Mouse (Mus musculus) hindbrain, embryonic 15.5 days (tissue): ENCODE measurements around the gene Fkbp1a. TPM values are rescaled to one million over a fixed set of nuclear protein-coding genes. Genes with fewer than 3 reads are reported as not detected.

Source experiments
- ATAC-seq: fragments of 200-750 bp; cut with Nextera tagmentation; 2 replicates; pipeline ENCODE4 v1.8.0; 2017; ENCODE audit warnings: low read depth, moderate number of reproducible peaks, moderate TSS enrichment; ENCODE audit not compliant: low FRiP score
- H3K27ac ChIP-seq: fragments of 300-500 bp; sonication (generic); replicated peaks from 2 replicates; pipeline ENCODE4 v1.5.1; 2015; ENCODE audit warnings: mild to moderate bottlenecking, inconsistent platforms
- H3K27me3 ChIP-seq: fragments of 300-500 bp; sonication (generic); 2 replicates; pipeline ENCODE4 v1.6.1; 2015; ENCODE audit warnings: control low read depth, inconsistent platforms
- H3K36me3 ChIP-seq: fragments of 300-500 bp; sonication (generic); 2 replicates; pipeline ENCODE4 v1.6.1; 2015; ENCODE audit warnings: control low read depth, inconsistent platforms
- H3K4me1 ChIP-seq: fragments of 300-500 bp; sonication (generic); replicated peaks from 2 replicates; pipeline ENCODE4 v1.6.1; 2015; ENCODE audit warnings: control low read depth, inconsistent platforms
- H3K4me2 ChIP-seq: fragments of 300-500 bp; sonication (generic); 2 replicates; pipeline ENCODE4 v1.6.1; 2015; ENCODE audit warnings: moderate library complexity, mild to moderate bottlenecking, inconsistent platforms
- H3K4me3 ChIP-seq: fragments of 300-500 bp; sonication (generic); 2 replicates; pipeline ENCODE4 v1.5.1; 2015; ENCODE audit warnings: mild to moderate bottlenecking, inconsistent platforms
- H3K9ac ChIP-seq: fragments of 300-500 bp; sonication (generic); 2 replicates; pipeline ENCODE4 v1.6.1; 2015; ENCODE audit warnings: inconsistent platforms
- H3K9me3 ChIP-seq: fragments of 300-500 bp; sonication (generic); 2 replicates; pipeline ENCODE4 v1.6.1; 2016; ENCODE audit warnings: control low read depth, inconsistent platforms
- WGBS: fragments of 180-500 bp; shearing (Covaris S2); methylation state at CpG from one replicate; pipeline ENCODE4 v1.1.7; 2015; 5-methylcytosine and 5-hydroxymethylcytosine counted together
- polyA plus RNA-seq: library from polyadenylated mRNA; unstranded; fragments of >200 nt; fragmentation: Nextera tagmentation; extraction: Ambion mirVana; gene quantifications from 2 replicates; pipeline ENCODE4 v1.2.1, GENCODE M21; 2015

Gene Fkbp1a
- polyA plus RNA-seq, 1 experiment from 2014 or later, result 646 TPM

DNA sequence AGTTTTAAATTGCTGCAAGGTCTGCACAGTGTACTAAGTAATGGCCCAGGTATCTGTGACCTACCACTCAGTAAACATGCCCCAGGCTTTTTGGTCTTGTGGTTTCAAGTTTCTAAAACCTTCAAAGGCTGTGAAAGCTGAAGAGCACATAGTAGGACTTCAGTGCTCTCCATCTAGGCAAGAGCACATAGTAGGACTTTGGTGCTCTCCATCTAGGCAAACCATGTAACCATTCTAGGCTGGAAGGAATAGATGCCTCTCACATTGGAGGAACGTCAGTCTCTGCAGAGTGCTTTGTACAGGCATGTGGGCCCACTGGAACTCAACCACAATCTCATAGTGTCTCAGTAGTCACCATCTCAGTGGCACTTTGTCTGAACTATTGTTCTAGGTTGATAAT is 21.7 kb downstream of the Fkbp1a start:
- H3K4me1 ChIP-seq, result no peaks in the 10 kb centered on the region
- H3K27me3 ChIP-seq, result no peaks in the 10 kb centered on the region
- H3K9me3 ChIP-seq, result no peaks in the 10 kb centered on the region
- 83% methylated on average over 1 of the region's 1 CpGs for WGBS
- H3K27ac ChIP-seq, result no peak overlapping the region
- no peak overlapping the region for H3K4me3 ChIP-seq
- H3K4me2 ChIP-seq, result no peak overlapping the region
- H3K9ac ChIP-seq, result no peak overlapping the region
- H3K36me3 ChIP-seq, result peaks cover 54% of the 10 kb centered on the region
- ATAC-seq, result no peak

DNA sequence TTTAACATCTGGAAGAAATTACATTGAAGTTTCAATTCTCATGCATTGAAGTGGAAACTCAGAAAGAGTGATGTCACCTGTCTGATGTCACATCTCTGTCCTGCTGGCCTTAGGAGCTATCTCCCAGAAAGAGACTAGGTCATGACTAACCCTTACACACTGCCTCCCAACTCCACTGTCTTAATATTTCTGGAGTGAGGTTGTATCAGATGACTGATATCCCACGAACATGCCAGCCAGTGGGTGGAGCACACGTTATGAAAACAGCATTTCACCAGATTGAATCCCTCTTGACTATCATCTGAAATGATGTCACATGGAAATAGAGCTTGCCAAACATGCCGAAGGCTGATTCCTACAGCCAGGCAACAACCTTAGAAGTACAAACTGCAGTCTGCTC is 22.7 kb downstream of the Fkbp1a start:
- no peak for ATAC-seq
- Histone ChIP-seq H3K27ac (no peak overlapping the region), H3K4me1 (no peaks in the 10 kb centered on the region), H3K9me3 (no peaks in the 10 kb centered on the region), H3K4me3 (no peak overlapping the region), H3K9ac (no peak overlapping the region), H3K4me2 (no peak overlapping the region), H3K27me3 (no peaks in the 10 kb centered on the region), H3K36me3 (peaks cover 44% of the 10 kb centered on the region)
- WGBS, result 88% methylated on average over 3 of the region's 3 CpGs

DNA sequence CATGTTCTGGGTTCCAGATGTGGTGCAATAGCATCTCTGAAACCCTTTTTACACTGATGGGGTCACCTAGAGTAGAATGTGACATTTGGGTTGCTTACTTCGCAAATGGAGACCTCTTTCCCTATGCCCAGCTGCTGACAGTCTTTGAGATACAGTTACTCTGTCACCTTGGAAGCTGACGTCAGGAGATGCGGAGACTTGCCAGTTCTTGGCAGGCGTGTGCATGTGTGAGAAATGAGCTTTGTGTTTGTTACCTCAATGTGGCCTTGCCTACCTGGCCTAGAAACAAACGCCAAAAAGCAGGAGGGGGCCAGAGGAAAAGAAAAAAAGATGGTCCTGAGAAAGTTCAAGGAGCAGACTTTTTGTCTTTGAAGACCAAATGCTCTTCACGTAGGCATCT is 24.6 kb downstream of the Fkbp1a start:
- no peak overlapping the region for H3K27ac ChIP-seq
- H3K9ac ChIP-seq, result no peak overlapping the region
- H3K9me3 ChIP-seq, result no peaks in the 10 kb centered on the region
- peaks cover 28% of the 10 kb centered on the region for H3K36me3 ChIP-seq
- no peaks in the 10 kb centered on the region for H3K4me1 ChIP-seq
- H3K4me2 ChIP-seq, result no peak overlapping the region
- no peak overlapping the region for H3K4me3 ChIP-seq
- H3K27me3 ChIP-seq, result no peaks in the 10 kb centered on the region
- no peak for ATAC-seq
- WGBS, result 88% methylated on average over 6 of the region's 6 CpGs

DNA sequence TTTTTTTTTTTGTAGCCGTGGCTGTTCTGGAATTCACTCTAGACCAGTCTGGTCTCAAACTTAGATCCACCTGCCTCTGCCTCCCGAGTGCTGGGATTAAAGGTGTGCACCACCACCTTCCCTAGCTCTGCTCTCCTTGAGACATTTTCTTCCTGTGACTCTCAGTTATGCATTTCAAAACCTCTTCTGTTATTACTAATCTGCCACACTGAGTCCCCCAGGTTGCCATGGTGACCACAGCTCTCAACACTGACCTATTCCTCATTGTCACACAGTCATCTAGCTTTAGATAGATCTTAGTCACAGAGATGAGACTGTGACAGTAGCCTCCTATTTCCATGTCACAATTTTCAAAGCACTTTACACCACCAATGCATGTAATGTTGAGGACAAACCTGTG is 27.2 kb downstream of the Fkbp1a start:
- Histone ChIP-seq H3K9ac (no peak overlapping the region), H3K36me3 (peaks cover 8% of the 10 kb centered on the region; the same call in 1 of the 2 replicates), H3K4me2 (no peak overlapping the region), H3K9me3 (no peaks in the 10 kb centered on the region), H3K27ac (no peak overlapping the region), H3K4me1 (no peaks in the 10 kb centered on the region), H3K4me3 (no peak overlapping the region), H3K27me3 (no peaks in the 10 kb centered on the region)
- WGBS, result 78% methylated on average over 2 of the region's 2 CpGs
- no peak for ATAC-seq

DNA sequence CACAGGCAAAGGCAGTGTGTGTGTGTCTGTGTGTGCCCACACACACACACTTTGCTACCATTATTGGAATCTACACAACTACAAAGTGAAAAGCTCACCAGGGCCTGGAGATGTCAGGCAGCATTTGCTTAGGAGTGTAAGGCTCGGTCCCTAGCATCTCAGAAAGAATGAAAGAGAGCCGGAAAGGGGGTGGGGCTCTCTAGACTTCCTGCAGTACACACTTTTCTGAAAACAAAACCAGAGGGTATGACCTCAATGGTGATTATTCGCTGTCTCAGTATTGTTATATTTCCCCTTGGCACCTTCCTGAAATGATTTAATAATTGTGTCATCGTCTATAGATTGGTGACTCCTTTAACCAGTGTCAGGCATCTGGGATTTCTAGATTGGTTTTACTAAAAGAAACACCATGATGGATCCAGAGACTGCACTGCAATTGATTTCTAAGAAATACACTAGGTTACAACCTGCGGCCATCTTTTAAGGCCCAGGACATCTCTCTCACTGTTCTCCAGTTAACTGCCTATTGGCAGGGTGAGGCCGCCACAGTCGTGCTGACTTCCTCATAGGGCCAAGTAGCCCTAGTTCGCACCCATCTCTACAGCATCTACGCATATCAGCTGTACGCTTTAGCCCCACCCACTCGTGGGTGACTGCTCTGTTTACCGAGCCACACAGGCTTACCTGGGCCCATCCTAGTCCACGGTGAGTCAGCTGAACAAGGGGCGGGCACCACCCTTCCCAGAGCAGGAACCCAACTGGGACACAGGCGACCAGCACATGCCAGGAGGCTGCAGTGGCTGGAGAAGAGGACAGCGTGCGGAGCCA is 29.8 kb downstream of the Fkbp1a start, which contains the start of gene Sdcbp2:
Gene Sdcbp2, plus strand, starts transcription at position 750 of the 828 bp plus-strand sequence.
- Histone ChIP-seq H3K27me3 (no peaks in the 10 kb centered on the region), H3K4me2 (no peak within 1 kb of the TSS), H3K27ac (no peak within 1 kb of the TSS), H3K9ac (no peak within 1 kb of the TSS), H3K4me1 (peaks cover 16% of the 10 kb centered on the region), H3K4me3 (no peak within 1 kb of the TSS), H3K9me3 (no peaks in the 10 kb centered on the region), H3K36me3 (no peaks in the 10 kb centered on the region)
- no peak for ATAC-seq
- 75% methylated on average over 17 of the region's 17 CpGs for WGBS

DNA sequence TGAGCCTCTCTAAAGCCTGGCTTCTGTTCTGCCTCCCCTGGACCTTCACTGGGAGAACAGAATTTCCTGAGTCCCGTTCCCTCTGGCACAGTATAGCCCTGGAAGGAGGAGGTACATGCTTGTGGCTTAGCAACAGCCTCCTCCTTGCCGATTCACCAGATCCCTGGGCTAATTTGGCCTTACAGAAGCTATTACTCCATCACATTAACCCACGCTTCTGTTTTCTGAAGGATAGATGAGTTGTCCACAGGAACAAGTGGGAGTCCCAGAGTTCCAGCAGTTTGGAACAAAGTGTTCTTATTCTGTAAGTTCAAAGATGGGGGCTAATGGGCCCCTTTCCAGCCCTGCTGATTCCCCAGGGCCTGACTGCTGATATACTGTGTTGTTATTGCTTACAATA is 31.4 kb downstream of the Fkbp1a start:
- 58% methylated on average over 3 of the region's 3 CpGs for WGBS
- H3K4me1 ChIP-seq, result peaks cover 16% of the 10 kb centered on the region
- no peak overlapping the region for H3K27ac ChIP-seq
- H3K4me3 ChIP-seq, result no peak overlapping the region
- no peak overlapping the region for H3K9ac ChIP-seq
- no peaks in the 10 kb centered on the region for H3K27me3 ChIP-seq
- H3K36me3 ChIP-seq, result no peaks in the 10 kb centered on the region
- no peaks in the 10 kb centered on the region for H3K9me3 ChIP-seq
- ATAC-seq, result no peak
- H3K4me2 ChIP-seq, result no peak overlapping the region

DNA sequence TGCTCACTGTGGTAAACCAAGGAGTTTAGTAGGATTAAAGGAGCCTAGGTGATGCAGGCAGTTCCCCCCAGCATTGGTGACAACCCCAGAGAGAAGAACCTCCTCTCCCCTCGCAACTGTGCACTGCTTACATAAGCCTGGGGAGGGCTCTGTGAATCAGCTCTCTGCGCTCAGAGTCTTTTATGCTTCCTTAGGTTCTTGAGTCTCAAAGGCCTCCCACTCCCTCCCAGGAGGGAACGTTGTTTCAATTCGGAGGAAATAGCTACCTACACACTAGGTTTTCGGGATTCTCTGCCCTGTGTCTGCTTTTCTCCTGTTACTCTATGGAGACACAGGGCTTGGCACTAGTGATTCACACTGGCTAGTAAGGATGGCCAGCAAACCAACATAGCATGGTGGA is 32.3 kb downstream of the Fkbp1a start:
- Histone ChIP-seq H3K4me2 (no peak overlapping the region), H3K27me3 (no peaks in the 10 kb centered on the region), H3K9me3 (no peaks in the 10 kb centered on the region), H3K36me3 (no peaks in the 10 kb centered on the region), H3K9ac (no peak overlapping the region), H3K27ac (no peak overlapping the region), H3K4me3 (no peak overlapping the region), H3K4me1 (peaks cover 16% of the 10 kb centered on the region)
- no peak for ATAC-seq
- WGBS, result 54% methylated on average over 5 of the region's 5 CpGs

DNA sequence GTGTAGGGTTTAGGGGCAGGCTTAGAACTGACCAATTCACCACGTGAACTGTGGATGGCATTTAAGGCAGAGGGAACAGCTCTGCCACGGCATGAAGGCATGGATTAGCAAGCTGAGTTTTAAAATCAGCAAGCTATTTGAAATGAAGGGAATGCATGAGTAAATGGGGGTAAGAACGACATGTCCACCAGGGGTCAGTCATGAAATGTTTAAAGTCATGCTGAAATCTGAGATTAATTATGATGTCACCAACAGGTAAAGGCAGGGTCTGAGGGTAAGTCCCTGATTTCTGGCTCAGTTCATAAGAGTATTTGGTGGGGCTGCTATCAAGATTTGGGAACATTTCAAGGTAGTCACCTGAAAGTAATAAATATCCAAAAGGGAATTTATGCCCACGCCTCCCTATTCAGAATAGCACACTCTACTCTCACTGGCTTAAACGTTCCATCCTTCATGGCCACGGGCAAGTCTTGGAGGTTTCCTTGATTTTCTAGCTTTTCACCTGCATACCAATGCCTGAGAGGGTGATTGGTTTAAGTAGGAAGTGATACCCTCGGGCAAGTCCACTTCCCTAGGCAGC is 32.9 kb downstream of the Fkbp1a start:
- Histone ChIP-seq H3K27me3 (no peaks in the 10 kb centered on the region), H3K4me3 (peak overlapping the region; percentile 51), H3K36me3 (no peaks in the 10 kb centered on the region), H3K4me1 (peaks cover 16% of the 10 kb centered on the region), H3K9ac (peak overlapping the region; percentile 71), H3K27ac (peak overlapping the region; percentile 94), H3K9me3 (no peaks in the 10 kb centered on the region), H3K4me2 (peak overlapping the region; percentile 92)
- ATAC-seq, result peak; percentile 2
- 21% methylated on average over 7 of the region's 7 CpGs for WGBS

DNA sequence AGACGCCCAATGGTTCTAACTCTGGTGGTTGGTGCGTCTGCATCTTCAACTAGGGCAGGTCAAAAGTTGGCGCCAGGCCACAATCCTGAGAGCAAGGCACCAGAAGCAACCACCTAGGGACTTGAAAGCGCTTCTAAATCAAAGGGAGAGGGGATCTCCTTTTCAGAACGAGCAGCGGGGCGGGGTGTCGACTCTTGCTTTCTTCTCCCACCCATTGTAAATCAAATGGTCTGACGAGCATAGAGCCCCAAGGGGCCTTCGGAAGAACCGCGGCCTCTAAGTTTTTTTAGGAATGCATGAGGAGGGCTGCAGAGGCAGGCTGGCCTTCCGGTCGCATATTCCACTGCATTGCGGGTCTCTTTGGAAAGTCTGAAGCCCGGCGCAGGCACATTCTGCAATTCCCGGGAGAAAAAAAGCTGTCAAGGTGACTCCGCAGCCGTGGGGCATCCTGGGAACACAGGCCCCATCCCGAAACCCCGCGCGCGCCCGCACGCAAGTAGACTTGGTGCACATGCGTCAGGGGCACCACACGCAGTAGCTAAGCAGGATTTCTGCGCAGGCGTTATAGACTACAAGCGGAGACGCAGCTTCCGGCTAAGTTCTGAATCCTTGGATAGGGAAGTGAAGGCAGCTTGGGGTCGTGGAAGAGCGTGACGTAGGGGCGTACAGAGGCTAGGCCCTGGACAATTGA is 33.6 kb downstream of the Fkbp1a start:
- H3K9ac ChIP-seq, result peak overlapping the region; percentile 71
- no peaks in the 10 kb centered on the region for H3K36me3 ChIP-seq
- no peaks in the 10 kb centered on the region for H3K9me3 ChIP-seq
- H3K4me3 ChIP-seq, result peak overlapping the region; percentile 51
- under 1% methylated on average over 38 of the region's 38 CpGs for WGBS
- peak overlapping the region; percentile 94 for H3K27ac ChIP-seq
- peak; percentile 97 for ATAC-seq
- peak overlapping the region; percentile 92 for H3K4me2 ChIP-seq
- H3K27me3 ChIP-seq, result no peaks in the 10 kb centered on the region
- peaks cover 16% of the 10 kb centered on the region for H3K4me1 ChIP-seq

DNA sequence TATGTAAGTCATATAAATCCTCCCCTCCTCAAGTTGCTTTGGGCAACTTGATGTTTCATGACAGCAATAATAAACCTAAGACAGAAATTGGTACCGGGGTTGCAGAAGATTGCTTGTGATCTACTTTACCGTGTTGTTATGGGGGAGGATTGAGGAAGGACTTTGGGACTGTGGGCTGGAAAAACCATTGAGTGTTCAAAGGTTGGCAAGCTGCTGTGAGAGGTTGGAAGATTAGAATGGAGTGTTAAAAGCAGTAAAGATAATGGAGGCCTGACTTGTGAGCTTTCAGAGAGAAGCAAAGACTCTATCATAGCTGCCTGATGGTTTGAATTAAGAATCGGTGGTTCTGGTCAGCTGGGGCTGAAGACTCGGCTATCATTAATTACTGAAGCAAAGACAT is 36.9 kb downstream of the Fkbp1a start:
- WGBS, result 87% methylated on average over 4 of the region's 4 CpGs
- no peak for ATAC-seq

DNA sequence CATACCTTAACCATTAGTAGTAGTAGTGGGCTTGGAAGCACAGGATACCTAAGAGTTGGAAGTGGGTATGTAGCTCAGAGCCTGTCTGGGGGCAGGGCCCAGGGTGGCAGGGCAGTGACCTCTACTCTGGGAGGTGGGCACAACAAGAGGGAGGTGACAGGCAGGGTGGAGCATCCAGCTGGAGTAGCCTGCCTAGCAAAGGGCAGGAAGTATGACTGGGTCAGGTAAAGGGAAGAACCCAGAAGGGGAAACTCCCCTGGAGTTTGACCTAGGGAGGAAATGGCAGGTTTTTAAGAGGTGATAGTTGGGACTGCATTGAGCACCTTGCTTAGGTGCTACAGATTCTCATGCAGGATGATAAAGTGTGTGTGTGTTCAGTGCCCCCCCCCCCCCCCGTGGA is 38.7 kb downstream of the Fkbp1a start:
- Histone ChIP-seq H3K4me3 (no peak overlapping the region), H3K4me2 (no peak overlapping the region), H3K9me3 (no peaks in the 10 kb centered on the region), H3K27ac (no peak overlapping the region), H3K27me3 (no peaks in the 10 kb centered on the region), H3K9ac (no peak overlapping the region), H3K36me3 (no peaks in the 10 kb centered on the region), H3K4me1 (peaks cover 7% of the 10 kb centered on the region)
- no peak for ATAC-seq
- WGBS, result 36% methylated on average over 1 of the region's 1 CpGs

More for the DNA sequence above, 36.9 kb downstream of the Fkbp1a start:
- H3K36me3 ChIP-seq, result no peaks in the 10 kb centered on the region
- no peak overlapping the region for H3K9ac ChIP-seq
- H3K27ac ChIP-seq, result no peak overlapping the region
- no peak overlapping the region for H3K4me2 ChIP-seq
- H3K27me3 ChIP-seq, result no peaks in the 10 kb centered on the region
- peaks cover 16% of the 10 kb centered on the region for H3K4me1 ChIP-seq
- H3K9me3 ChIP-seq, result no peaks in the 10 kb centered on the region
- H3K4me3 ChIP-seq, result no peak overlapping the region

DNA sequence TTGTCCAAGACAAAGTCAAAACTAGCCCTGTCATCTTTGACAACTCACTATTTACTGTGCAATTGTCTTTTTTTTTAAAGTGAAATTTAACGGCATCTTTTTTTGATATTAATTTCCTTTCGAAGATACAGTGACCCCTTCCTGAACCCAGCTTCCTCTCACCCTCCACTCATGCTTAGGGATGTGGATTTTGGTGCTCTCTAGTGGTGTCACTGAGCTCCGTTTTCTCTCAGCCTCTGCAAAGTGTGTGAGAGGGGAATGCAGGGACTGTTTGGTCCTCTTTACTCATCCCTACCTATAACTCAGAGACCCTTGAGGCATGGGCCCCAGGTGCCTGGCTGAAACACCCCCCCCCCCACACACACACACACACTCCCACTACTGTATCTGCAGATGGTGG is 43.7 kb downstream of the Fkbp1a start:
- ATAC-seq, result no peak; the same call in 1 of the 2 replicates
- Histone ChIP-seq H3K9ac (no peak overlapping the region), H3K4me3 (no peak overlapping the region), H3K9me3 (no peaks in the 10 kb centered on the region), H3K27me3 (no peaks in the 10 kb centered on the region), H3K4me2 (no peak overlapping the region), H3K4me1 (no peaks in the 10 kb centered on the region), H3K27ac (no peak overlapping the region), H3K36me3 (no peaks in the 10 kb centered on the region)
- 70% methylated on average over 3 of the region's 3 CpGs for WGBS
